ENCODE assay signal across 8 mouse cellular contexts in genomic region chr15:89379429-89379828, GRCm38 (mm10). TPM values are rescaled to one million over a fixed set of nuclear protein-coding genes. Genes with fewer than 3 reads are reported as not detected.
DNase-seq lines count a peak whose midpoint lies in the region; ATAC-seq and TF ChIP-seq lines count a peak whose summit lies in the region.

No protein-coding gene starts in this region.

- H3K36me3 ChIP-seq in G1E (replicated peaks): peaks cover 9% of the 10 kb centered on the region
- no peaks in the 10 kb centered on the region for H3K36me3 ChIP-seq in forebrain, embryonic 10.5 days (replicated peaks)
- no peaks in the 10 kb centered on the region for H3K36me3 ChIP-seq in intestine, embryonic 16.5 days (ENCODE audit: control insufficient read depth, insufficient read depth, low read length)
- no peaks in the 10 kb centered on the region for H3K36me3 ChIP-seq in midbrain, embryonic 13.5 days

- 14% methylated on average over 10 of the region's 10 CpGs for WGBS in forebrain, embryonic 10.5 days
- 11% methylated on average over 10 of the region's 10 CpGs for WGBS in intestine, embryonic 16.5 days
- 17% methylated on average over 10 of the region's 10 CpGs for WGBS in midbrain, embryonic 13.5 days

- peaks cover 20% of the 10 kb centered on the region for H3K9me3 ChIP-seq in G1E (replicated peaks)
- H3K9me3 ChIP-seq in forebrain, embryonic 10.5 days: no peaks in the 10 kb centered on the region
- no peaks in the 10 kb centered on the region for H3K9me3 ChIP-seq in intestine, embryonic 16.5 days (ENCODE audit: control insufficient read depth, low read length)
- H3K9me3 ChIP-seq in midbrain, embryonic 13.5 days: no peaks in the 10 kb centered on the region

- peak overlapping the region; percentile 39; the same call in 1 of the 2 replicates for H3K9ac ChIP-seq in intestine, embryonic 16.5 days (ENCODE audit: low read depth, low read length)
- peak overlapping the region; percentile 58; the same call in 1 of the 2 replicates for H3K9ac ChIP-seq in midbrain, embryonic 13.5 days (replicated peaks)

- ATAC-seq in G1E (ENCODE audit: extremely low read depth, insufficient number of reproducible peaks, low FRiP score, poor library complexity, severe bottlenecking): no peak
- ATAC-seq in intestine, embryonic 16.5 days: no peak
- peak; percentile 13; the same call in 1 of the 2 replicates for ATAC-seq in midbrain, embryonic 13.5 days

- intact Hi-C loops in gastrocnemius, adult 2 months (cut with DNase I): no loop called here

- H3K27me3 ChIP-seq in G1E (ENCODE audit: insufficient read depth, low read length): peaks cover 17% of the 10 kb centered on the region; the same call in 1 of the 2 replicates
- H3K27me3 ChIP-seq in forebrain, embryonic 10.5 days (ENCODE audit: poor library complexity, severe bottlenecking): peaks cover 79% of the 10 kb centered on the region
- H3K27me3 ChIP-seq in intestine, embryonic 16.5 days (replicated peaks; ENCODE audit: control insufficient read depth, insufficient read depth, low read length): peaks cover 44% of the 10 kb centered on the region
- H3K27me3 ChIP-seq in midbrain, embryonic 13.5 days: peaks cover 51% of the 10 kb centered on the region

- no peak for TF ChIP-seq CTCF in gastrocnemius, adult 2 months (IDR thresholded peaks at IDR 0.05)
- TF ChIP-seq CTCF in G1E (IDR thresholded peaks at IDR 0.05; ENCODE audit: low read depth, low read length): no peak

- H3K4me2 ChIP-seq in intestine, embryonic 16.5 days (ENCODE audit: low read depth, low read length): peak overlapping the region; percentile 78
- H3K4me2 ChIP-seq in midbrain, embryonic 13.5 days (replicated peaks): peak overlapping the region; percentile 64

- peak overlapping the region; percentile 71 for H3K4me3 ChIP-seq in gastrocnemius, adult 2 months
- no peak overlapping the region for H3K4me3 ChIP-seq in G1E (ENCODE audit: low read depth, low read length)
- H3K4me3 ChIP-seq in forebrain, embryonic 10.5 days: peak overlapping the region; percentile 53
- peak overlapping the region; percentile 44 for H3K4me3 ChIP-seq in intestine, embryonic 16.5 days (ENCODE audit: low read length)
- peak overlapping the region; percentile 38 for H3K4me3 ChIP-seq in midbrain, embryonic 13.5 days (replicated peaks)

- peaks cover 6% of the 10 kb centered on the region for H3K4me1 ChIP-seq in G1E (ENCODE audit: insufficient read depth, low read depth, low read length)
- peaks cover 35% of the 10 kb centered on the region for H3K4me1 ChIP-seq in forebrain, embryonic 10.5 days
- H3K4me1 ChIP-seq in intestine, embryonic 16.5 days (ENCODE audit: control insufficient read depth, insufficient read depth, low read length): peaks cover 20% of the 10 kb centered on the region
- H3K4me1 ChIP-seq in midbrain, embryonic 13.5 days (replicated peaks): peaks cover 22% of the 10 kb centered on the region

- no peak for DNase-seq in gastrocnemius, adult 2 months
- DNase-seq in gastrocnemius, adult 8-10 months (ENCODE audit: low spot score in 2 of 2): no peak
- peak; percentile 18 for DNase-seq in G1E (ENCODE audit: low spot score)
- DNase-seq in forebrain, embryonic 10.5 days (ENCODE audit: extremely low spot score, low spot score): no peak
- DNase-seq in frontal cortex, postnatal 36 days (ENCODE audit: low spot score in 2 of 2): no peak
- DNase-seq in left cerebral cortex, adult 18-20 months (ENCODE audit: low spot score in 2 of 2): no peak

- peak overlapping the region; percentile 83 for H3K27ac ChIP-seq in gastrocnemius, adult 2 months
- H3K27ac ChIP-seq in forebrain, embryonic 10.5 days: no peak overlapping the region
- H3K27ac ChIP-seq in intestine, embryonic 16.5 days (ENCODE audit: low read length): no peak overlapping the region
- no peak overlapping the region for H3K27ac ChIP-seq in midbrain, embryonic 13.5 days

RNA-seq across cellular contexts. Expression of gene Odf3b, which starts 0.3 kb away (rescaled TPM):
- total RNA-seq in gastrocnemius, adult 2 months (2021): under 1 TPM; 0.38 to 0.53 TPM
- total RNA-seq in gastrocnemius, adult 8-10 months (2022): 1 to 10 TPM in 1 of 4 experiments, under 1 TPM in 2, not detected in 1; 0.41 to 1.5 (median 0.72) TPM
- total RNA-seq in G1E (2014; fragmentation: Nextera tagmentation): not detected in 2 replicates
- total RNA-seq in G1E (2017): not detected in 2 replicates
- not detected in 2 replicates for polyA plus RNA-seq in G1E (2012)
- polyA plus RNA-seq in forebrain, embryonic 10.5 days (2016; fragmentation: Nextera tagmentation; extraction: Ambion mirVana): 0.38 and 0.46 TPM in 2 replicates
- polyA plus RNA-seq in intestine, embryonic 16.5 days (2015; fragmentation: Nextera tagmentation; extraction: Ambion mirVana): 0.70 and 0.80 TPM in 2 replicates
- polyA plus RNA-seq in midbrain, embryonic 13.5 days (2015; fragmentation: Nextera tagmentation; extraction: Ambion mirVana): 1.3 TPM in 2 replicates
- 1 to 10 TPM; 2.0 to 2.1 TPM for total RNA-seq in left cerebral cortex, adult 18-20 months (2021)

RNA-seq across cellular contexts. Expression of gene Tymp, which starts 2.6 kb away (rescaled TPM):
- total RNA-seq in gastrocnemius, adult 2 months (2021): under 1 TPM; 0.25 to 0.64 TPM
- under 1 TPM; 0.34 to 0.51 (median 0.47) TPM for total RNA-seq in gastrocnemius, adult 8-10 months (2022)
- total RNA-seq in G1E (2014; fragmentation: Nextera tagmentation) (not detected in 2 replicates), G1E (2017) (0.27 and 0.35 TPM in 2 replicates)
- polyA plus RNA-seq in G1E (2012): 0.61 and 0.69 TPM in 2 replicates
- 1.2 and 1.4 TPM in 2 replicates for polyA plus RNA-seq in forebrain, embryonic 10.5 days (2016; fragmentation: Nextera tagmentation; extraction: Ambion mirVana)
- 1.3 and 2.2 TPM in 2 replicates for polyA plus RNA-seq in intestine, embryonic 16.5 days (2015; fragmentation: Nextera tagmentation; extraction: Ambion mirVana)
- polyA plus RNA-seq in midbrain, embryonic 13.5 days (2015; fragmentation: Nextera tagmentation; extraction: Ambion mirVana): 2.3 and 2.4 TPM in 2 replicates
- total RNA-seq in left cerebral cortex, adult 18-20 months (2021): 1 to 10 TPM; 1.5 TPM

RNA-seq across cellular contexts. Expression of gene Klhdc7b, which starts 5.3 kb away (rescaled TPM):
- total RNA-seq in gastrocnemius, adult 2 months (2021): not detected
- not detected for total RNA-seq in gastrocnemius, adult 8-10 months (2022)
- total RNA-seq in G1E (2014; fragmentation: Nextera tagmentation) (not detected in 2 replicates), G1E (2017) (0.05 TPM in 1 of 2 replicates, not detected in the other)
- polyA plus RNA-seq in G1E (2012): not detected in 2 replicates
- 0.04 TPM in 1 of 2 replicates, not detected in the other for polyA plus RNA-seq in forebrain, embryonic 10.5 days (2016; fragmentation: Nextera tagmentation; extraction: Ambion mirVana)
- not detected in 2 replicates for polyA plus RNA-seq in intestine, embryonic 16.5 days (2015; fragmentation: Nextera tagmentation; extraction: Ambion mirVana)
- polyA plus RNA-seq in midbrain, embryonic 13.5 days (2015; fragmentation: Nextera tagmentation; extraction: Ambion mirVana): not detected in 2 replicates
- 1 to 10 TPM in 1 of 2 experiments, under 1 TPM in 1; 0.82 to 1.0 TPM for total RNA-seq in left cerebral cortex, adult 18-20 months (2021)

RNA-seq across cellular contexts. Expression of gene Sco2, which starts 5.8 kb away (rescaled TPM):
- 10 to 100 TPM; 13.0 to 16.0 TPM for total RNA-seq in gastrocnemius, adult 2 months (2021)
- 10 to 100 TPM; 13.1 to 15.5 (median 14.1) TPM for total RNA-seq in gastrocnemius, adult 8-10 months (2022)
- total RNA-seq in G1E (2014; fragmentation: Nextera tagmentation) (9.5 and 15.0 TPM in 2 replicates), G1E (2017) (26.2 and 27.8 TPM in 2 replicates)
- polyA plus RNA-seq in G1E (2012): 62.3 and 64.6 TPM in 2 replicates
- 6.6 and 7.2 TPM in 2 replicates for polyA plus RNA-seq in forebrain, embryonic 10.5 days (2016; fragmentation: Nextera tagmentation; extraction: Ambion mirVana)
- 15.9 and 19.1 TPM in 2 replicates for polyA plus RNA-seq in intestine, embryonic 16.5 days (2015; fragmentation: Nextera tagmentation; extraction: Ambion mirVana)
- 7.3 and 9.4 TPM in 2 replicates for polyA plus RNA-seq in midbrain, embryonic 13.5 days (2015; fragmentation: Nextera tagmentation; extraction: Ambion mirVana)
- total RNA-seq in left cerebral cortex, adult 18-20 months (2021): 10 to 100 TPM; 27.7 to 28.6 TPM

RNA-seq across cellular contexts. Expression of gene Ncaph2, which starts 23.9 kb away (rescaled TPM):
- total RNA-seq in gastrocnemius, adult 2 months (2021): 10 to 100 TPM; 40.9 to 41.4 TPM
- total RNA-seq in gastrocnemius, adult 8-10 months (2022): 10 to 100 TPM; 43.4 to 46.6 (median 45.1) TPM
- total RNA-seq in G1E (2014; fragmentation: Nextera tagmentation): 147 and 164 TPM in 2 replicates
- total RNA-seq in G1E (2017): 130 and 148 TPM in 2 replicates
- 68.4 and 78.1 TPM in 2 replicates for polyA plus RNA-seq in G1E (2012)
- 202 and 208 TPM in 2 replicates for polyA plus RNA-seq in forebrain, embryonic 10.5 days (2016; fragmentation: Nextera tagmentation; extraction: Ambion mirVana)
- 123 and 128 TPM in 2 replicates for polyA plus RNA-seq in intestine, embryonic 16.5 days (2015; fragmentation: Nextera tagmentation; extraction: Ambion mirVana)
- polyA plus RNA-seq in midbrain, embryonic 13.5 days (2015; fragmentation: Nextera tagmentation; extraction: Ambion mirVana): 121 and 130 TPM in 2 replicates
- total RNA-seq in left cerebral cortex, adult 18-20 months (2021): 100 to 1,000 TPM; 111 to 119 TPM
